Mouse (Mus musculus): ENCODE data around the gene Srebf1.

DNA sequence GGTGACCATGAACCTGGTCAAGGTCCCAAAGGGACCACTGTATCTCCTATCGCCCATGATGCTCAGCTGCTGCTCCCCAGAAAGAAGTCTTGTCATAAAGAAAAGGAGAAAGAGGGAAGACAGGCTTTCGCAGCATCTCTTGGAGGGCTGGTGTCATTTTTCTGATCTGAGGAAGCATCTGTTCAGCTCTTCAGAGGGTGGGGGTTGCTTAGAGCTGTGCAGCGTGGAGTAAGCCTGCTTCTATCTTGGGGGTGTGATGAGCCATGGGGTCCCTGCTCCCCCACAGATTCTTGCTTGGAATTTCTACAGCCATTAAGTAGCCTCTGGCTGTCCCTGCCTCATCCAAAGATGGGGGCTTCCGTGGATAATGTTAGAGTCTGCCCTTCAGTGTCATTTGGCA is 64.1 kb downstream of the Srebf1 start:
- TF ChIP-seq POLR2A (IDR thresholded peaks at IDR 0.05; ENCODE audit: low read depth, low read length) (no peak), CTCF (conservative IDR thresholded peaks at IDR 0.05 in 1 of 2, IDR thresholded peaks at IDR 0.05 in 1 of 2; ENCODE audit: low read depth in 2 of 2, low read length in 2 of 2) (no peak), MEF2A (IDR thresholded peaks at IDR 0.05; ENCODE audit: borderline replicate concordance, low read depth, low read length) (no peak), MAX (IDR thresholded peaks at IDR 0.05; ENCODE audit: low read length) (no peak), GABPA (IDR thresholded peaks at IDR 0.05; ENCODE audit: insufficient replicate concordance, low read depth, low read length) (no peak), JUN (IDR thresholded peaks at IDR 0.05; ENCODE audit: insufficient read depth, low read depth, low read length) (no peak), NELFE (IDR thresholded peaks at IDR 0.05; ENCODE audit: low read depth, low read length) (no peak), EP300 (IDR thresholded peaks at IDR 0.05; ENCODE audit: low read length) (no peak), TCF12 (IDR thresholded peaks at IDR 0.05; ENCODE audit: low read depth, low read length) (no peak), CHD2 (IDR thresholded peaks at IDR 0.05; ENCODE audit: low read length) (no peak)

Data from CH12.LX (cell line).